Mouse (Mus musculus): ENCODE results near the gene Sqstm1. TPM values are rescaled to one million over a fixed set of nuclear protein-coding genes. Genes with fewer than 3 reads are reported as not detected.

Gene Sqstm1
- total and polyA plus RNA-seq, 3 experiments, result 200 to 421 (median 298) TPM

DNA sequence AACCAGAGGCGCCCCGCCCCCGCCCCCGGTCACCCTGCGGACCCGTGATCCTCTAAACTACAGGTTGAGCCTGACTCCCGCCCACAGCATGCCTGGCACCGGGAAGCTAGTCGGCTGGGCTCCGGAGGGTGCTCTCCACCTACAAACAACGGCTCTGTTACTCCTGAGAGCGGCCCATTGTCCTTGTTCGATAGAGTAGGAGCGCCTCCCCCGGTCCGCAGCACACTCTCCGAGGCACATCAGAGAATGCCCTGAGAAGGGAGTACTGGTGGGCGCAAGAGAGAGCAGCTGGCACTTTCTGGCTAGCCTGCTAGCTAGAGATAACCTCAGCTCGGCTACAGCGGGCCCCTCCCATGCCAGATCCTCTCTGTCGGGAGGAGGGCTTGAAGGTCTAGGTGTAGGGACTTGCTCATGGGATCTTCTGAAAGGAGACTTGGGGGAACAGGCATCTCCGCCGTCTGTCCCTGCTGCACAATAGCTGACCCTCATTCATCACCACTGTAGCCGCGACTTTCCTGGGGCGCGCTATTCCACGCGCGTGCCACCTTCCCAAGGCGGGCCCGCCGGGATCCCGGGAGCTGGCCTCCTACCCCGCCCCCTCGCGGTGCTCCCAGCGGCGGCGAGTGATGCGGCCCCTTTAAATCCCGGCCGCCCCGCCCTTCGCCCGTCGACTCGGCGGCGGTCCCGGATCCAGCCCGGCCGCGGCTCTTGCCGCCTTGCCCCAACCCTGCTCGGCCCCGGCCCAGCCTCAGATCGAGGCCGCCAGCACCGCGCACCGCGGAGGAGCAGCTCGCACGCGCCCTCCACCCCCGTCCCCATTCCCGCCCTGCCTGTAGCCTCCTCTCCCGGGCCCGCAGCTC lies 14.3 kb upstream of the Sqstm1 start:
- peak overlapping the region; percentile 91 for H3K9ac ChIP-seq (ENCODE audit: low read depth, low read length)
- H3K27me3 ChIP-seq (ENCODE audit: control insufficient read depth, insufficient read depth, low read length), result no peaks in the 10 kb centered on the region
- no peaks in the 10 kb centered on the region for H3K36me3 ChIP-seq (ENCODE audit: control insufficient read depth, insufficient read depth, low read length)
- H3K4me1 ChIP-seq (ENCODE audit: control insufficient read depth, insufficient read depth, low read length), result peaks cover 29% of the 10 kb centered on the region
- peak overlapping the region; percentile 70 for H3K4me3 ChIP-seq
- 1% methylated on average over 67 of the region's 70 CpGs for WGBS
- peak; percentile 62 for TF ChIP-seq CTCF (IDR thresholded peaks at IDR 0.05)
- TF ChIP-seq POLR2A (IDR thresholded peaks at IDR 0.05; ENCODE audit: insufficient read depth, low read depth, low read length), result no peak
- no peak for TF ChIP-seq EP300 (IDR thresholded peaks at IDR 0.05; ENCODE audit: insufficient read depth, low read depth, low read length)
- DNase-seq, result peak; percentile 94 to 95
- no peaks in the 10 kb centered on the region for H3K79me2 ChIP-seq (replicated peaks; ENCODE audit: control insufficient read depth, insufficient read depth, low read length)
- intact Hi-C loops (cut with DNase I), result loop anchor here (2.0 to 10.0 kb wide), 3 partner anchors 14 to 240 kb away; partner anchors contain the start of genes Mgat4b and Sqstm1
- peak overlapping the region; percentile 85 for H3K27ac ChIP-seq

DNA sequence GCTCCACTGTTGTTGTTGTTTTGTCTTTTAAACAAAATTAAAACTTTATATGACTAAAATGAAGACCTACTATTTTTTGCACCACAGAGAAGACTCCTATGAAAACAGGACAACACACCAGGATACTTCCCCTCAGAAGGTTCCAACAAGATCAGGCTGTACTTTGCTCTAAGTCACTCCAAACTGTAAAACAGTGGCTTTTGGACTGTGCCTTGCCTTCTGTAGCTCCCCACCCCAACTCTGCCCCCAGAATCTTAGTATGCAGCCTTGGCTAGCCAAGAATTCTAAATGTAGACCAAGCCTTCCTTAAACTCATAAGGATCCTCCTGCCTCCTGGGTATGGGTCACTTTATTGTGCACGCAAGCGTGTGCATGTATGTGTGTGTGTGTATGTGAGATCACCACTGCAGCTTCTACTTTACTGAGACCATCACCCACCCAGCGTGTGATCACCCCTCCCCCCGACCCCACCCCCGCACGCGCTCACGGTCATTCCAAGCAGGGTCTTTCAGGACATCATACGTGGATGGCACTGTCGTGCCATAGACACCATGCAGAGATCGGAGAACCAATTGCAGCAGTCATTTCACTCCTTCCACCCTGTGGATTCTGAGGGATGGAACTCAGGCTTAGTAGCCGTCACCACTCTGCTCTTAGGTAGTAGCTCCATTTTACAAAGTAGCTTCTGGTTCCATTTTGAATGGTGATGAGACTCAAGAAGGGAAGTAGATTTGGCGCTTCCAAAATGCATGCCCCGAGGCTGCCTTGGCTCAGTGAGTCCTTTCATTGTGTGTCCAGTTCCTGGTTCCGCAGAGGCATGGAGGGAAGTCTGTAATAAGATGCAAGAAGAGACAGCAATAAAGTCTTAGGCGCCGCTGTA lies 13.4 kb upstream of the Sqstm1 start:
- H3K36me3 ChIP-seq (ENCODE audit: control insufficient read depth, insufficient read depth, low read length), result no peaks in the 10 kb centered on the region

DNA sequence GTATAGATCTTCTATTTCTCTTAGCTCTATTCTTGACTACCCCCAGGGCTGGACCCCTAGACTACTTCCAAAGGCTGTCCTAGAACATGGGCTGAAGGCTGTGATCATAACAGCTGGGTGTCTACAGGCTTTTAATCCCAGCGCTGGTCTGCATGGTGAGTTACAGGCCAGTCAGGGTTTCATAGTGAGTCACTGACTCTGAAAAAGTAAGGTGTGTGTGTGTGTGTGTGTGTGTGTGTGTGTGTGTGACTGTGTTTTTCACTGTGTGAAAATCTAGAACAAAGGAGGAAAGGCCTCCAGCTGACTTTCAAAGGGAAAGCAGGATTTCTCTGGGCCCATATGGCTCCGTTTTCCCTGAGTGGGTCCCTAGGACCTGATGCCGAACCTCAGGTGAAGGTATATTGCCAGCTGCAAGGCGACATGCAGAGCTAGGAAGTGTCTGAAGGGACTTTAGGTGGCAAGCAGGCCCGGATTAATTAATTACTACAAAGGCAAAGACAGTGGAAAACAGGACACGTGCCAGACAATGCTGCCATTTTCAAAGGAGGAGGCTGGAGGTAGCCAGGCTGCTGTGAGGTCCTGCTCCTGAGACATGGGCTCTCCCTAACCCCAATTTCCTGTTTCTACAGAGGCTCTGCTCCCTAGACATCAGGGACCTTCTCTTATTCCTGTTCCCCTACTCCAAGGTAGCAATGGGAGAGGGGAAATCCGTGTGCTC lies 12.1 kb upstream of the Sqstm1 start:
- no peak overlapping the region for H3K9ac ChIP-seq (ENCODE audit: low read depth, low read length)
- WGBS, result 72% methylated on average over 7 of the region's 7 CpGs
- H3K4me3 ChIP-seq, result no peak overlapping the region
- no peaks in the 10 kb centered on the region for H3K36me3 ChIP-seq (ENCODE audit: control insufficient read depth, insufficient read depth, low read length)
- peaks cover 15% of the 10 kb centered on the region for H3K4me1 ChIP-seq (ENCODE audit: control insufficient read depth, insufficient read depth, low read length)
- no peak overlapping the region for H3K27ac ChIP-seq
- TF ChIP-seq CTCF (IDR thresholded peaks at IDR 0.05), result no peak
- TF ChIP-seq EP300 (IDR thresholded peaks at IDR 0.05; ENCODE audit: insufficient read depth, low read depth, low read length), result no peak
- TF ChIP-seq POLR2A (IDR thresholded peaks at IDR 0.05; ENCODE audit: insufficient read depth, low read depth, low read length), result no peak
- H3K27me3 ChIP-seq (ENCODE audit: control insufficient read depth, insufficient read depth, low read length), result no peaks in the 10 kb centered on the region
- no peaks in the 10 kb centered on the region for H3K79me2 ChIP-seq (replicated peaks; ENCODE audit: control insufficient read depth, insufficient read depth, low read length)
- intact Hi-C loops (cut with DNase I), result loop anchor here (10.0 kb wide), 1 partner anchor 238 kb away; no protein-coding TSS in a partner anchor
- no peak for DNase-seq

More for the DNA sequence above, 13.4 kb upstream of the Sqstm1 start:
- Histone ChIP-seq H3K4me3 (peak overlapping the region; percentile 70), H3K4me1 (ENCODE audit: control insufficient read depth, insufficient read depth, low read length) (peaks cover 24% of the 10 kb centered on the region), H3K9ac (ENCODE audit: low read depth, low read length) (peak overlapping the region; percentile 50), H3K27me3 (ENCODE audit: control insufficient read depth, insufficient read depth, low read length) (no peaks in the 10 kb centered on the region), H3K27ac (peak overlapping the region; percentile 85), H3K79me2 (replicated peaks; ENCODE audit: control insufficient read depth, insufficient read depth, low read length) (no peaks in the 10 kb centered on the region)
- no peak for TF ChIP-seq CTCF (IDR thresholded peaks at IDR 0.05)
- TF ChIP-seq EP300 (IDR thresholded peaks at IDR 0.05; ENCODE audit: insufficient read depth, low read depth, low read length), result no peak
- WGBS, result 11% methylated on average over 17 of the region's 17 CpGs
- no peak for DNase-seq
- intact Hi-C loops (cut with DNase I), result loop anchor here (2.0 to 10.0 kb wide), 3 partner anchors 13 to 239 kb away; partner anchors contain the start of genes Mgat4b and Sqstm1

DNA sequence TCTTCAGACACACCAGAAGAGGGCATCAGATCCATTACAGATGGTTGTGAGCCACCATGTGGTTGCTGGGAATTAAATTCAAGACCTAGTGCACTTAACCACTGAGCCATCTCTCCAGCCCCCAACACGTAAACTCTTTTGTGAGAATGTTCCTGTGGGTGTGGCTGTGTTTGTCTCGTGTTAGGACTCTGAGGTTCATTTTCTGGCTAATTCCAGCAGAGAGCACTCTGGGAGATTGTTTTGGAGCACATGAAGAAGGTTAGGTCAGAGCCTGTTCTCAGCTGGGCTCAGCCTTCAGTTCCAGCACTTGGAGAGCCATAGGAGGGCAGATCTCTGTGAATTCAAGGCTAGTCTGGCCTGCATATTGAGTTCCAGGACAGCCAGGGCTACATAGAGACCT lies 9.2 kb upstream of the Sqstm1 start:
- H3K36me3 ChIP-seq (ENCODE audit: control insufficient read depth, insufficient read depth, low read length), result no peaks in the 10 kb centered on the region
- no peaks in the 10 kb centered on the region for H3K27me3 ChIP-seq (ENCODE audit: control insufficient read depth, insufficient read depth, low read length)
- no peaks in the 10 kb centered on the region for H3K79me2 ChIP-seq (replicated peaks; ENCODE audit: control insufficient read depth, insufficient read depth, low read length)
- H3K9ac ChIP-seq (ENCODE audit: low read depth, low read length), result no peak overlapping the region
- intact Hi-C loops (cut with DNase I), result loop anchor here (10.0 kb wide), 1 partner anchor 235 kb away; no protein-coding TSS in a partner anchor
- 36% methylated on average over 2 of the region's 2 CpGs for WGBS
- H3K27ac ChIP-seq, result no peak overlapping the region
- no peak for DNase-seq
- no peak overlapping the region for H3K4me3 ChIP-seq
- peak; percentile 43 for TF ChIP-seq CTCF (IDR thresholded peaks at IDR 0.05)
- TF ChIP-seq EP300 (IDR thresholded peaks at IDR 0.05; ENCODE audit: insufficient read depth, low read depth, low read length), result no peak
- H3K4me1 ChIP-seq (ENCODE audit: control insufficient read depth, insufficient read depth, low read length), result peaks cover 1% of the 10 kb centered on the region; the same call in 1 of the 2 replicates

DNA sequence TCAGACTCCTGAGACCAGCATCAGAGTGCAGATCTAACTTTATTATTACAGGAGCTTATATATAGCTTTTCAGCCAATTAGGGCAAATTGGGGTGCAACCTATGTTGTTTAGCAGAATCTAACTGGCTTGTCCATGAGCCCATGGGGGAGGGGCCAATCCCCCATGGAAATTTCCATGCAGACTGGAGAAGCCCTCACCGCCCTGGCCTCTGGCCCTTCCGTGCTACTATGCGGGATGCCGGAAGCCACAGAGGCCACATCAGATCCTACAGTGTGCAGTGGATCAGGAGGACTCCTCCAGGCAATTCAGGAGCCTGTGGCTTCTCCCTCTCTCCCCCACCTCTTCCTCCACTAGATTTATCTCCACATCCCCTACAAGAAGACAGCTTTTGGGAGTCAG lies 7.2 kb upstream of the Sqstm1 start:
- 41% methylated on average over 4 of the region's 4 CpGs for WGBS
- intact Hi-C loops (cut with DNase I), result no loop called here

More for the DNA sequence above, 7.2 kb upstream of the Sqstm1 start:
- no peaks in the 10 kb centered on the region for H3K79me2 ChIP-seq (replicated peaks; ENCODE audit: control insufficient read depth, insufficient read depth, low read length)
- H3K4me1 ChIP-seq (ENCODE audit: control insufficient read depth, insufficient read depth, low read length), result peaks cover 4% of the 10 kb centered on the region
- DNase-seq, result no peak
- no peaks in the 10 kb centered on the region for H3K27me3 ChIP-seq (ENCODE audit: control insufficient read depth, insufficient read depth, low read length)
- H3K27ac ChIP-seq, result no peak overlapping the region; the same call in 1 of the 2 replicates
- no peaks in the 10 kb centered on the region for H3K36me3 ChIP-seq (ENCODE audit: control insufficient read depth, insufficient read depth, low read length)
- no peak overlapping the region for H3K4me3 ChIP-seq
- TF ChIP-seq EP300 (IDR thresholded peaks at IDR 0.05; ENCODE audit: insufficient read depth, low read depth, low read length) (no peak), CTCF (IDR thresholded peaks at IDR 0.05) (no peak), POLR2A (IDR thresholded peaks at IDR 0.05; ENCODE audit: insufficient read depth, low read depth, low read length) (no peak)
- no peak overlapping the region for H3K9ac ChIP-seq (ENCODE audit: low read depth, low read length)
